8 mouse cellular contexts compared by ENCODE assay signal in genomic region chr15:100757527-100757978, GRCm38 (mm10). TPM values are rescaled to one million over a fixed set of nuclear protein-coding genes. Genes with fewer than 3 reads are reported as not detected.
A peak's percentile ranks its signal among the peaks of the same experiment; 100 is the strongest.
DNase-seq lines count a peak whose midpoint lies in the region; ATAC-seq lines count a peak whose summit lies in the region.

No protein-coding gene starts in this region.

- H3K9me3 ChIP-seq in intestine, embryonic 16.5 days (ENCODE audit: control insufficient read depth, low read length) = no peaks in the 10 kb centered on the region
- H3K9me3 ChIP-seq in neural tube, embryonic 15.5 days (replicated peaks) = no peaks in the 10 kb centered on the region

- 0 out of 2 replicates have a peak overlapping the region, but pooled peaks have one; percentile 2 for H3K4me2 ChIP-seq in intestine, embryonic 16.5 days (ENCODE audit: low read depth, low read length)
- H3K4me2 ChIP-seq in neural tube, embryonic 15.5 days = 0 out of 2 replicates have a peak overlapping the region, but pooled peaks have one; percentile 13

- no peaks in the 10 kb centered on the region for H3K27me3 ChIP-seq in intestine, embryonic 16.5 days (replicated peaks; ENCODE audit: control insufficient read depth, insufficient read depth, low read length)
- H3K27me3 ChIP-seq in neural tube, embryonic 15.5 days (replicated peaks) = no peaks in the 10 kb centered on the region

- peak; percentile 24 for ATAC-seq in intestine, embryonic 16.5 days
- ATAC-seq in neural tube, embryonic 15.5 days (ENCODE audit: low FRiP score) = no peak

- H3K4me3 ChIP-seq in intestine, embryonic 16.5 days (ENCODE audit: low read length) = no peak overlapping the region
- H3K4me3 ChIP-seq in neural tube, embryonic 15.5 days (replicated peaks) = no peak overlapping the region

- H3K36me3 ChIP-seq in intestine, embryonic 16.5 days (ENCODE audit: control insufficient read depth, insufficient read depth, low read length) = no peaks in the 10 kb centered on the region
- no peaks in the 10 kb centered on the region for H3K36me3 ChIP-seq in neural tube, embryonic 15.5 days

- H3K27ac ChIP-seq in intestine, embryonic 16.5 days (ENCODE audit: low read length) = no peak overlapping the region
- H3K27ac ChIP-seq in neural tube, embryonic 15.5 days (replicated peaks) = no peak overlapping the region

- peak overlapping the region; percentile 37; the same call in 1 of the 2 replicates for H3K9ac ChIP-seq in intestine, embryonic 16.5 days (ENCODE audit: low read depth, low read length)
- no peak overlapping the region for H3K9ac ChIP-seq in neural tube, embryonic 15.5 days (replicated peaks)

- WGBS in intestine, embryonic 16.5 days = 3% methylated on average over 7 of the region's 7 CpGs
- WGBS in neural tube, embryonic 15.5 days = under 1% methylated on average over 7 of the region's 7 CpGs

- peaks cover 29% of the 10 kb centered on the region for H3K4me1 ChIP-seq in intestine, embryonic 16.5 days (ENCODE audit: control insufficient read depth, insufficient read depth, low read length)
- peaks cover 22% of the 10 kb centered on the region for H3K4me1 ChIP-seq in neural tube, embryonic 15.5 days

- DNase-seq in urinary bladder, postnatal 25 days (ENCODE audit: low spot score) = peak; percentile 64
- DNase-seq in urinary bladder, postnatal 10 days (ENCODE audit: low spot score) = no peak
- DNase-seq in c-Kit-positive CD71-positive TER-119-negative erythroid progenitor cells, embryonic 14.5 days (ENCODE audit: low read depth) = peak; percentile 59
- peak; percentile 80 for DNase-seq in forelimb bud, embryonic 11.5 days (ENCODE audit: low read depth, low spot score)
- peak; percentile 67 for DNase-seq in liver
- peak; percentile 56 to 61 for DNase-seq in urinary bladder, postnatal 36 days (ENCODE audit: low spot score in 2 of 2)

RNA-seq across cellular contexts. Expression of gene Slc4a8, which starts 4.0 kb away (rescaled TPM):
- polyA plus RNA-seq in intestine, embryonic 16.5 days (2015; fragmentation: Nextera tagmentation; extraction: Ambion mirVana) = 3.2 and 4.5 TPM in 2 replicates
- polyA plus RNA-seq in neural tube, embryonic 15.5 days (2015; fragmentation: Nextera tagmentation; extraction: Ambion mirVana) = 20.9 and 25.9 TPM in 2 replicates

RNA-seq across cellular contexts. Expression of gene Galnt6, which starts 28.4 kb away (rescaled TPM):
- polyA plus RNA-seq in intestine, embryonic 16.5 days (2015; fragmentation: Nextera tagmentation; extraction: Ambion mirVana) = 7.6 and 8.8 TPM in 2 replicates
- polyA plus RNA-seq in neural tube, embryonic 15.5 days (2015; fragmentation: Nextera tagmentation; extraction: Ambion mirVana) = 0.33 and 1.5 TPM in 2 replicates
